Mouse (Mus musculus) embryonic facial prominence, embryonic 15.5 days (tissue): ENCODE data around the gene Ctdsp2. TPM values are rescaled to one million over a fixed set of nuclear protein-coding genes. Genes with fewer than 3 reads are reported as not detected.
A peak's percentile ranks its signal among the peaks of the same experiment; 100 is the strongest.

ENCODE experiments used
- microRNA counts: library from miRNA; unstranded; fragments of <30 nt; microRNA quantifications from one replicate; lab custom pipeline; 2016
- microRNA-seq: library from miRNA; unstranded; fragments of <30 nt; microRNA quantifications from one replicate; pipeline ENCODE4, GENCODE M21; 2016; ENCODE audit warnings: borderline number of aligned reads
- polyA plus RNA-seq: library from polyadenylated mRNA; unstranded; fragments of >200 nt; fragmentation: Nextera tagmentation; extraction: Ambion mirVana; gene quantifications from 2 replicates; pipeline ENCODE4 v1.2.1, GENCODE M21; 2015

Ctdsp2 gene
- polyA plus RNA-seq, 1 experiment from 2014 or later, result 93.9 TPM

MicroRNAs within 50 kb of the gene (microRNA counts, 519-probe panel; counts per million panel counts)
- 2,558 counts per million, percentile 59 among the panel's probes with 10 or more counts for microRNA mmu-miR-26a (lab: Ali Mortazavi, UCI)
- not detected for microRNA mmu-miR-546 (lab: Ali Mortazavi, UCI)

Small RNAs within 50 kb of the gene (microRNA-seq; reads per million reads assigned to microRNA genes)
- gene Mir26a-2 (41.6 reads per million, percentile 43 among the genes with 10 or more reads in this experiment), gene Mir546 (not detected)

Other genes with a start within 250 kb of the Ctdsp2 start
- 16.0 and 16.5 TPM in 2 replicates for gene Atp23, start 77.4 kb upstream of the Ctdsp2 start, polyA plus RNA-seq
- gene Avil, start 22.0 kb downstream of the Ctdsp2 start, polyA plus RNA-seq, result 1.6 and 1.8 TPM in 2 replicates
- gene Tsfm, start 52.1 kb downstream of the Ctdsp2 start, polyA plus RNA-seq, result 68.8 and 75.4 TPM in 2 replicates
- gene Mettl1, start 62.7 kb downstream of the Ctdsp2 start, polyA plus RNA-seq, result 55.2 and 61.7 TPM in 2 replicates
- 1.3 TPM in 2 replicates for gene Eef1akmt3, start 62.8 kb downstream of the Ctdsp2 start, polyA plus RNA-seq
- 0.13 and 0.41 TPM in 2 replicates for gene Cyp27b1, start 69.5 kb downstream of the Ctdsp2 start, polyA plus RNA-seq
- 1.8 and 2.4 TPM in 2 replicates for gene March9, start 81.5 kb downstream of the Ctdsp2 start, polyA plus RNA-seq
- gene Cdk4, start 84.8 kb downstream of the Ctdsp2 start, polyA plus RNA-seq, result 1,372 and 1,398 TPM in 2 replicates
- gene Tspan31, start 91.5 kb downstream of the Ctdsp2 start, polyA plus RNA-seq, result 175 and 177 TPM in 2 replicates
- gene Agap2, start 96.6 kb downstream of the Ctdsp2 start, polyA plus RNA-seq, result 0.45 and 0.49 TPM in 2 replicates
- 101 TPM in 2 replicates for gene Os9, start 142.4 kb downstream of the Ctdsp2 start, polyA plus RNA-seq
- gene B4galnt1, start 186.5 kb downstream of the Ctdsp2 start, polyA plus RNA-seq, result 11.0 and 12.7 TPM in 2 replicates
- gene Slc26a10, start 201.9 kb downstream of the Ctdsp2 start, polyA plus RNA-seq, result 1.6 and 1.9 TPM in 2 replicates
- 116 TPM in 2 replicates for gene Arhgef25, start 211.4 kb downstream of the Ctdsp2 start, polyA plus RNA-seq
- gene Dtx3, start 217.0 kb downstream of the Ctdsp2 start, polyA plus RNA-seq, result 152 and 179 TPM in 2 replicates
- gene Pip4k2c, start 232.9 kb downstream of the Ctdsp2 start, polyA plus RNA-seq, result 31.0 and 31.3 TPM in 2 replicates